9 mouse cellular contexts compared by ENCODE assay signal in genomic region chrX:98348036-98348435, GRCm38 (mm10).
DNase-seq lines count a peak whose midpoint lies in the region; ATAC-seq and TF ChIP-seq lines count a peak whose summit lies in the region.
"Had no signal": no experiment of that assay in that cellular context is flagged by ENCODE, and none has a peak within 500 bp of the region (broad histone marks: within the 10 kb centered on the region; RNA-seq: fewer than 3 reads in every experiment).

No protein-coding gene starts in this region.

- no peak overlapping the region for H3K4me3 ChIP-seq in heart, adult 2 months
- no peak overlapping the region for H3K4me3 ChIP-seq in heart, embryonic 10.5 days
- no peak overlapping the region for H3K4me3 ChIP-seq in limb, embryonic 15.5 days
- no peak overlapping the region for H3K4me3 ChIP-seq in thymus, adult 2 months (ENCODE audit: control insufficient read depth, insufficient read depth, low read length)
- H3K4me3 ChIP-seq: heart, embryonic 15.5 days had no signal

- no peak for TF ChIP-seq EP300 in heart, adult 2 months (IDR thresholded peaks at IDR 0.05; ENCODE audit: insufficient read depth, low read depth, low read length)

- H3K27me3 ChIP-seq in heart, adult 2 months (ENCODE audit: control insufficient read depth, insufficient read depth, low read length): no peaks in the 10 kb centered on the region
- no peaks in the 10 kb centered on the region for H3K27me3 ChIP-seq in heart, embryonic 10.5 days (ENCODE audit: insufficient read depth, poor library complexity, severe bottlenecking)
- H3K27me3 ChIP-seq in limb, embryonic 15.5 days: no peaks in the 10 kb centered on the region
- no peaks in the 10 kb centered on the region for H3K27me3 ChIP-seq in thymus, adult 2 months (ENCODE audit: control insufficient read depth, insufficient read depth, low read length)
- H3K27me3 ChIP-seq: heart, embryonic 15.5 days had no signal

- H3K9me3 ChIP-seq in heart, embryonic 10.5 days: no peaks in the 10 kb centered on the region
- H3K9me3 ChIP-seq in limb, embryonic 15.5 days: no peaks in the 10 kb centered on the region
- H3K9me3 ChIP-seq: heart, embryonic 15.5 days had no signal

- ATAC-seq in limb, embryonic 15.5 days (ENCODE audit: insufficient number of reproducible peaks, low FRiP score, low TSS enrichment, low read depth): no peak
- no peak for ATAC-seq in activated CD4-positive, CD25-positive, alpha-beta regulatory T cell, adult 4 months

- WGBS in heart, adult 2 months: 28% methylated on average over 4 of the region's 4 CpGs
- 43% methylated on average over 4 of the region's 4 CpGs for WGBS in heart, embryonic 10.5 days
- 26% methylated on average over 4 of the region's 4 CpGs for WGBS in limb, embryonic 15.5 days
- WGBS in thymus, adult 2 months: 82% methylated on average over 4 of the region's 4 CpGs

- TF ChIP-seq POLR2A in heart, adult 2 months (IDR thresholded peaks at IDR 0.05; ENCODE audit: insufficient read depth, low read depth, low read length): no peak
- no peak for TF ChIP-seq POLR2A in thymus, adult 2 months (IDR thresholded peaks at IDR 0.05; ENCODE audit: control insufficient read depth, extremely low read depth, insufficient read depth, low read length, poor library complexity)

- no peak for TF ChIP-seq CTCF in heart, adult 2 months (IDR thresholded peaks at IDR 0.05)
- no peak for TF ChIP-seq CTCF in thymus, adult 2 months (IDR thresholded peaks at IDR 0.05; ENCODE audit: borderline replicate concordance, control insufficient read depth, extremely low read depth, insufficient read depth, low read length, poor library complexity)

- no peak overlapping the region for H3K4me2 ChIP-seq in limb, embryonic 15.5 days
- H3K4me2 ChIP-seq: heart, embryonic 15.5 days had no signal

- H3K79me2 ChIP-seq in heart, adult 2 months (replicated peaks; ENCODE audit: control insufficient read depth, insufficient read depth, low read length): no peaks in the 10 kb centered on the region

- H3K27ac ChIP-seq in heart, adult 2 months: no peak overlapping the region
- H3K27ac ChIP-seq in heart, embryonic 10.5 days: no peak overlapping the region
- peak overlapping the region; percentile 33; the same call in 1 of the 2 replicates for H3K27ac ChIP-seq in limb, embryonic 15.5 days
- H3K27ac ChIP-seq in thymus, adult 2 months (ENCODE audit: control insufficient read depth, insufficient read depth, low read length): no peak overlapping the region
- H3K27ac ChIP-seq: heart, embryonic 15.5 days had no signal

- intact Hi-C loops in heart, adult 2 months (cut with DNase I): no loop called here

- H3K36me3 ChIP-seq in heart, adult 2 months (ENCODE audit: control insufficient read depth, insufficient read depth, low read length): no peaks in the 10 kb centered on the region
- no peaks in the 10 kb centered on the region for H3K36me3 ChIP-seq in heart, embryonic 10.5 days
- H3K36me3 ChIP-seq in limb, embryonic 15.5 days: no peaks in the 10 kb centered on the region
- H3K36me3 ChIP-seq in thymus, adult 2 months (ENCODE audit: control insufficient read depth, insufficient read depth, low read length): no peaks in the 10 kb centered on the region
- H3K36me3 ChIP-seq: heart, embryonic 15.5 days had no signal

- DNase-seq in heart, adult 2 months: peak; percentile 64
- DNase-seq in heart, embryonic 10.5 days (ENCODE audit: low spot score): no peak
- DNase-seq in adipocyte (ENCODE audit: low spot score): peak; percentile 83
- peak; percentile 59 for DNase-seq in gastrocnemius, postnatal 10 days
- DNase-seq in embryo, embryonic 11 days: no peak
- no peak for DNase-seq in thymus, adult 2 months

- peaks cover 2% of the 10 kb centered on the region for H3K4me1 ChIP-seq in heart, adult 2 months (ENCODE audit: control insufficient read depth, insufficient read depth, low read length)
- no peaks in the 10 kb centered on the region for H3K4me1 ChIP-seq in heart, embryonic 10.5 days
- H3K4me1 ChIP-seq in limb, embryonic 15.5 days: no peaks in the 10 kb centered on the region
- H3K4me1 ChIP-seq in thymus, adult 2 months (replicated peaks; ENCODE audit: control insufficient read depth, insufficient read depth, low read length): no peaks in the 10 kb centered on the region
- H3K4me1 ChIP-seq: heart, embryonic 15.5 days had no signal

- no peak overlapping the region for H3K9ac ChIP-seq in heart, adult 2 months (ENCODE audit: low read depth, low read length)
- H3K9ac ChIP-seq in limb, embryonic 15.5 days: no peak overlapping the region
- H3K9ac ChIP-seq: heart, embryonic 15.5 days had no signal

Comparison
In these comparisons a context has a peak if more than half of its experiments do, and no peak if none do; other contexts are left out.
1. DNase-seq: peak in heart, adult 2 months (2 of 2), adipocyte (single experiment) and gastrocnemius, postnatal 10 days (single experiment); none in heart, embryonic 10.5 days (single experiment), embryo, embryonic 11 days (single experiment) and thymus, adult 2 months (single experiment).